Mouse (Mus musculus) olfactory bulb, adult 2 months (tissue): ENCODE data around the gene Tmem33. TPM values are rescaled to one million over a fixed set of nuclear protein-coding genes. Genes with fewer than 3 reads are reported as not detected.

Source experiments
- H3K27ac ChIP-seq: fragments of 200-500 bp; 2 replicates; pipeline ENCODE4 v1.5.1; 2012; ENCODE audit warnings: low read depth, low read length; ENCODE audit not compliant: insufficient read depth
- H3K4me1 ChIP-seq: fragments of 200-500 bp; 2 replicates; pipeline ENCODE4 v1.6.1; 2012; ENCODE audit warnings: low read length; ENCODE audit not compliant: control insufficient read depth, insufficient read depth
- H3K4me3 ChIP-seq: fragments of 200-500 bp; 2 replicates; pipeline ENCODE4 v1.5.1; 2012; ENCODE audit warnings: mild to moderate bottlenecking, low read depth, low read length, moderate library complexity; ENCODE audit not compliant: insufficient read depth
- CTCF ChIP-seq: fragments of 200-500 bp; IDR thresholded peaks from 2 replicates; pipeline ENCODE4 v1.5.1; 2012; ENCODE audit warnings: low read depth, mild to moderate bottlenecking, low read length, moderate library complexity; ENCODE audit not compliant: insufficient read depth
- POLR2A ChIP-seq: fragments of 200-500 bp; IDR thresholded peaks from 2 replicates; pipeline ENCODE4 v1.6.1; 2012; ENCODE audit warnings: mild to moderate bottlenecking, low read depth, low read length, moderate library complexity; ENCODE audit not compliant: insufficient read depth
- WGBS: fragments of 180-500 bp; shearing (Covaris S2); methylation state at CpG from one replicate; pipeline ENCODE4 v1.1.7; 2018; 5-methylcytosine and 5-hydroxymethylcytosine counted together
- polyA plus RNA-seq: library from polyadenylated mRNA; stranded (reverse); fragments of >200 nt; gene quantifications from 2 replicates; pipeline ENCODE4 v1.2.4, GENCODE M21; 2012; ENCODE audit warnings: low replicate concordance; ENCODE audit not compliant: missing spikeins, insufficient read depth, insufficient read length

The Tmem33 gene
- polyA plus RNA-seq, 1 experiment, result not detected

- TF ChIP-seq CTCF (no peak), POLR2A (no peak)
- Histone ChIP-seq H3K27ac (no peak overlapping the region), H3K4me3 (no peak overlapping the region), H3K4me1 (0 out of 2 replicates have a peak, but pooled peaks cover 5% of the 10 kb centered on the region)
- 41% methylated on average over 15 of the region's 15 CpGs for WGBS
Observed at GRCm38 (mm10) chr5:67223391-67224121, 36.8 kb upstream of the Tmem33 start.

GRCm38 (mm10) chr5:67224122-67224502 is 36.3 kb upstream of the Tmem33 start:
- 46% methylated on average over 6 of the region's 6 CpGs for WGBS
- no peak overlapping the region for H3K4me3 ChIP-seq
- no peak for TF ChIP-seq POLR2A
- TF ChIP-seq CTCF, result no peak
- H3K4me1 ChIP-seq, result 0 out of 2 replicates have a peak, but pooled peaks cover 5% of the 10 kb centered on the region
- H3K27ac ChIP-seq, result no peak overlapping the region

GRCm38 (mm10) chr5:67225758-67226157 is 34.6 kb upstream of the Tmem33 start:
- H3K4me3 ChIP-seq, result no peak overlapping the region
- no peak overlapping the region for H3K27ac ChIP-seq
- 66% methylated on average over 7 of the region's 7 CpGs for WGBS
- TF ChIP-seq POLR2A, result no peak
- TF ChIP-seq CTCF, result no peak
- H3K4me1 ChIP-seq, result peaks cover 8% of the 10 kb centered on the region; the same call in 1 of the 2 replicates

GRCm38 (mm10) chr5:67227261-67227660 is 33.1 kb upstream of the Tmem33 start:
- Histone ChIP-seq H3K4me3 (no peak overlapping the region), H3K4me1 (peaks cover 12% of the 10 kb centered on the region; the same call in 1 of the 2 replicates), H3K27ac (no peak overlapping the region)
- TF ChIP-seq POLR2A (no peak), CTCF (no peak)
- WGBS, result 22% methylated on average over 11 of the region's 11 CpGs

- TF ChIP-seq CTCF, result no peak
- no peak for TF ChIP-seq POLR2A
- Histone ChIP-seq H3K27ac (no peak overlapping the region), H3K4me1 (peaks cover 7% of the 10 kb centered on the region; the same call in 1 of the 2 replicates), H3K4me3 (no peak overlapping the region)
- 13% methylated on average over 15 of the region's 15 CpGs for WGBS
Observed at GRCm38 (mm10) chr5:67227682-67228444, 32.5 kb upstream of the Tmem33 start.

GRCm38 (mm10) chr5:67234682-67235081 is 25.7 kb upstream of the Tmem33 start:
- WGBS, result 79% methylated on average over 4 of the region's 4 CpGs
- no peak overlapping the region for H3K27ac ChIP-seq
- no peak overlapping the region for H3K4me3 ChIP-seq
- TF ChIP-seq POLR2A (no peak), CTCF (no peak)
- H3K4me1 ChIP-seq, result peaks cover 7% of the 10 kb centered on the region; the same call in 1 of the 2 replicates

GRCm38 (mm10) chr5:67235462-67235861 is 24.9 kb upstream of the Tmem33 start:
- H3K4me3 ChIP-seq, result no peak overlapping the region
- H3K27ac ChIP-seq, result no peak overlapping the region
- WGBS, result 69% methylated on average over 3 of the region's 3 CpGs
- no peak for TF ChIP-seq CTCF
- no peak for TF ChIP-seq POLR2A
- peaks cover 6% of the 10 kb centered on the region; the same call in 1 of the 2 replicates for H3K4me1 ChIP-seq

- H3K27ac ChIP-seq, result no peak overlapping the region
- TF ChIP-seq CTCF, result no peak
- no peak for TF ChIP-seq POLR2A
- no peak overlapping the region for H3K4me3 ChIP-seq
- 98% methylated on average over 3 of the region's 3 CpGs for WGBS
- no peaks in the 10 kb centered on the region for H3K4me1 ChIP-seq
Observed at GRCm38 (mm10) chr5:67236601-67237000, 23.8 kb upstream of the Tmem33 start.

- Histone ChIP-seq H3K4me1 (no peaks in the 10 kb centered on the region), H3K4me3 (no peak overlapping the region), H3K27ac (no peak overlapping the region)
- TF ChIP-seq POLR2A, result no peak
- no peak for TF ChIP-seq CTCF
- WGBS, result 14% methylated on average over 1 of the region's 1 CpGs
Observed at GRCm38 (mm10) chr5:67238303-67238702, 22.1 kb upstream of the Tmem33 start.

- Histone ChIP-seq H3K27ac (no peak overlapping the region), H3K4me3 (no peak overlapping the region), H3K4me1 (no peaks in the 10 kb centered on the region)
- TF ChIP-seq POLR2A (no peak), CTCF (no peak)
- 48% methylated on average over 6 of the region's 6 CpGs for WGBS
Observed at GRCm38 (mm10) chr5:67241713-67242112, 18.7 kb upstream of the Tmem33 start.
